Mouse (Mus musculus) MEL (cell line): ENCODE measurements around the gene Prap1. TPM values are rescaled to one million over a fixed set of nuclear protein-coding genes. Genes with fewer than 3 reads are reported as not detected.

Experiments
- DNase-seq: peaks from one replicate; pipeline ENCODE4 v3.0.0; 2011; ENCODE audit warnings: low read depth, low spot score
- H3K27ac ChIP-seq: 2 replicates; pipeline ENCODE4 v1.5.1; 2012; ENCODE audit warnings: low read depth, mild to moderate bottlenecking, control low read depth, low read length, moderate library complexity; ENCODE audit not compliant: control insufficient read depth
- H3K27me3 ChIP-seq, 2 experiments: fragments of 150-350 bp in 1 of 2; sonication (generic) in 1 of 2; 2 replicates each; pipeline ENCODE4 v1.6.1; 2012; ENCODE audit warnings: low read length in 2 of 2, mild to moderate bottlenecking in 2 of 2, improper control_type of control experiment in 1 of 2, moderate library complexity in 1 of 2; ENCODE audit not compliant: insufficient read depth in 2 of 2, control insufficient read depth in 1 of 2
- H3K36me3 ChIP-seq, 2 experiments: 2 replicates each; pipeline ENCODE4 v1.6.1; 2012 to 2014; ENCODE audit warnings: low read length in 2 of 2, improper control_type of control experiment in 1 of 2, inconsistent platforms in 1 of 2, mild to moderate bottlenecking in 1 of 2; ENCODE audit not compliant: insufficient read depth in 2 of 2, control insufficient read depth in 1 of 2
- H3K4me1 ChIP-seq, 2 experiments: fragments of 150-350 bp in 1 of 2; sonication (generic) in 1 of 2; 2 replicates each; pipeline ENCODE4 v1.6.1; 2012; ENCODE audit warnings: low read length in 2 of 2, improper control_type of control experiment in 1 of 2, mild to moderate bottlenecking in 1 of 2; ENCODE audit not compliant: insufficient read depth in 2 of 2, control insufficient read depth in 1 of 2
- H3K4me3 ChIP-seq, 2 experiments: fragments of 150-350 bp in 1 of 2; sonication (generic) in 1 of 2; 2 replicates each; pipeline ENCODE4 v1.5.1; 2012; ENCODE audit warnings: low read depth in 2 of 2, low read length in 2 of 2, mild to moderate bottlenecking in 2 of 2, moderate library complexity in 2 of 2, control low read depth in 1 of 2, improper control_type of control experiment in 1 of 2; ENCODE audit not compliant: control insufficient read depth in 1 of 2, insufficient read depth in 1 of 2
- H3K79me2 ChIP-seq: 2 replicates; pipeline ENCODE4 v1.6.1; 2012; ENCODE audit warnings: mild to moderate bottlenecking, low read length, moderate library complexity; ENCODE audit not compliant: control insufficient read depth, poor library complexity, insufficient read depth
- H3K9ac ChIP-seq: 2 replicates; pipeline ENCODE4 v1.6.1; 2012; ENCODE audit warnings: low read depth, mild to moderate bottlenecking, control low read depth, low read length, moderate library complexity; ENCODE audit not compliant: control insufficient read depth, poor library complexity, severe bottlenecking
- H3K9me3 ChIP-seq: fragments of 150-350 bp; sonication (generic); replicated peaks from 2 replicates; pipeline ENCODE4 v1.6.1; 2012; ENCODE audit warnings: mild to moderate bottlenecking, low read length, improper control_type of control experiment, moderate library complexity; ENCODE audit not compliant: insufficient read depth
- CHD2 ChIP-seq: IDR thresholded peaks from 2 replicates; pipeline ENCODE4 v1.6.1; 2011; ENCODE audit warnings: low read length, improper control_type of control experiment
- E2F4 ChIP-seq: IDR thresholded peaks from 2 replicates; pipeline ENCODE4 v1.6.1; 2011; ENCODE audit warnings: low read depth, low read length, improper control_type of control experiment, borderline replicate concordance
- ELF1 ChIP-seq: IDR thresholded peaks from 2 replicates; pipeline ENCODE4 v1.6.1; 2014; ENCODE audit warnings: low read depth, mild to moderate bottlenecking, inconsistent platforms, low read length, improper control_type of control experiment, moderate library complexity
- EP300 ChIP-seq, 2 experiments: IDR thresholded peaks; 2 replicates each; pipeline ENCODE4 v1.6.1; 2011; ENCODE audit warnings: improper control_type of control experiment in 2 of 2, low read length in 2 of 2, low read depth in 1 of 2, mild to moderate bottlenecking in 1 of 2
- HCFC1 ChIP-seq: IDR thresholded peaks from 2 replicates; pipeline ENCODE4 v1.6.1; 2012; ENCODE audit warnings: low read depth, mild to moderate bottlenecking, inconsistent platforms, low read length, improper control_type of control experiment, moderate library complexity
- JUND ChIP-seq: IDR thresholded peaks from 2 replicates; pipeline ENCODE4 v1.6.1; 2011; ENCODE audit warnings: low read depth, mild to moderate bottlenecking, improper control_type of control experiment, low read length
- MAX ChIP-seq: IDR thresholded peaks from 2 replicates; pipeline ENCODE4 v1.6.1; 2011; ENCODE audit warnings: low read length, improper control_type of control experiment
- MEF2A ChIP-seq: IDR thresholded peaks from 2 replicates; pipeline ENCODE4 v1.6.1; 2014; ENCODE audit warnings: low read depth, mild to moderate bottlenecking, inconsistent platforms, low read length, improper control_type of control experiment; ENCODE audit not compliant: poor library complexity, insufficient replicate concordance, severe bottlenecking; ENCODE audit errors: extremely low read depth
- MYC ChIP-seq: IDR thresholded peaks from 2 replicates; pipeline ENCODE4 v1.6.1; 2011; ENCODE audit warnings: low read depth, mild to moderate bottlenecking, low read length, improper control_type of control experiment, moderate library complexity
- NRF1 ChIP-seq: IDR thresholded peaks from 2 replicates; pipeline ENCODE4 v1.6.1; 2014; ENCODE audit warnings: low read depth, mild to moderate bottlenecking, inconsistent platforms, low read length, improper control_type of control experiment, moderate library complexity; ENCODE audit not compliant: poor library complexity, insufficient read depth, severe bottlenecking
- POLR2AphosphoS2 ChIP-seq: IDR thresholded peaks from 2 replicates; pipeline ENCODE4 v1.6.1; 2011; ENCODE audit warnings: low read length, improper control_type of control experiment
- POLR2AphosphoS5 ChIP-seq: IDR thresholded peaks from 2 replicates; pipeline ENCODE4 v1.6.1; 2012; ENCODE audit warnings: low read depth, borderline replicate concordance, mild to moderate bottlenecking, inconsistent platforms, low read length, moderate library complexity, mixed read lengths
- SMC3 ChIP-seq: IDR thresholded peaks from 2 replicates; pipeline ENCODE4 v1.6.1; 2011; ENCODE audit warnings: low read depth, low read length, improper control_type of control experiment
- TBP ChIP-seq: IDR thresholded peaks from 2 replicates; pipeline ENCODE4 v1.8.0; 2011; ENCODE audit warnings: low read depth, low read length, improper control_type of control experiment
- UBTF ChIP-seq: IDR thresholded peaks from 2 replicates; pipeline ENCODE4 v1.6.1; 2012; ENCODE audit warnings: low read depth, mild to moderate bottlenecking, inconsistent platforms, low read length, improper control_type of control experiment, moderate library complexity, borderline replicate concordance; ENCODE audit not compliant: insufficient read depth
- USF1 ChIP-seq: IDR thresholded peaks from 2 replicates; pipeline ENCODE4 v1.6.1; 2014; ENCODE audit warnings: low read depth, mild to moderate bottlenecking, inconsistent platforms, low read length, improper control_type of control experiment, moderate library complexity
- ZC3H11A ChIP-seq: IDR thresholded peaks from 2 replicates; pipeline ENCODE4 v1.6.1; 2012; ENCODE audit warnings: low read depth, mild to moderate bottlenecking, inconsistent platforms, low read length, improper control_type of control experiment
- ZMIZ1 ChIP-seq: IDR thresholded peaks from 2 replicates; pipeline ENCODE4 v1.6.1; 2012; ENCODE audit warnings: low read depth, mild to moderate bottlenecking, inconsistent platforms, low read length, improper control_type of control experiment, moderate library complexity
- ZNF384 ChIP-seq: IDR thresholded peaks from 2 replicates; pipeline ENCODE4 v1.6.1; 2012; ENCODE audit warnings: low read depth, mild to moderate bottlenecking, inconsistent platforms, low read length, improper control_type of control experiment
- polyA plus RNA-seq, 2 experiments: library from polyadenylated mRNA; stranded (reverse) in 1 of 2; unstranded in 1 of 2; fragments of >175 nt in 1 of 2; fragments of >200 nt in 1 of 2; gene quantifications; 2 replicates each; pipeline versions ENCODE4 v1.2.1 to v1.2.4; 2012; ENCODE audit warnings: low replicate concordance in 2 of 2, low read depth in 1 of 2; ENCODE audit not compliant: insufficient read length in 2 of 2, insufficient read depth in 1 of 2, missing spikeins in 1 of 2
- total RNA-seq: library from RNA; depleted of rRNA; stranded (reverse); fragments of 300-350 nt; gene quantifications from 2 replicates; pipeline ENCODE4 v1.2.3, GENCODE M21; 2012

Prap1 gene
- total and polyA plus RNA-seq, 3 experiments: not detected

- TF ChIP-seq POLR2AphosphoS2 (no peak), SMC3 (no peak)
- H3K4me3 ChIP-seq: no peak overlapping the region
- no peaks in the 10 kb centered on the region for H3K36me3 ChIP-seq
- 0 out of 4 replicates have a peak, but pooled peaks cover 0 to 1% of the 10 kb centered on the region in 2 experiments for H3K27me3 ChIP-seq
- H3K9me3 ChIP-seq: no peaks in the 10 kb centered on the region
- H3K79me2 ChIP-seq: no peaks in the 10 kb centered on the region
- H3K4me1 ChIP-seq: no peaks in the 10 kb centered on the region
- no peak for DNase-seq
- no peak overlapping the region for H3K9ac ChIP-seq
- no peak overlapping the region for H3K27ac ChIP-seq
These were observed 2.6 kb upstream of the Prap1 start for GRCm38 (mm10) chr7:140090601-140091000.

- no peaks in the 10 kb centered on the region for H3K27me3 ChIP-seq
- TF ChIP-seq CHD2: no peak
- TF ChIP-seq MEF2A: no peak
- no peak for TF ChIP-seq MAX
- TF ChIP-seq NRF1: no peak
- TF ChIP-seq ZNF384: no peak
- no peak for TF ChIP-seq ZC3H11A
- no peak for TF ChIP-seq EP300 (IDR thresholded peaks at IDR 0.05; ENCODE audit: low read depth in 1 of 2, low read length in 2 of 2)
- no peak for TF ChIP-seq MYC
- TF ChIP-seq UBTF: no peak
- TF ChIP-seq TBP: no peak
- no peak for TF ChIP-seq USF1
- no peak for TF ChIP-seq E2F4
- TF ChIP-seq ZMIZ1: no peak
- no peak for TF ChIP-seq JUND
- no peak for TF ChIP-seq SMC3
- TF ChIP-seq POLR2AphosphoS5: no peak
- no peak for TF ChIP-seq HCFC1
- TF ChIP-seq ELF1: no peak
- TF ChIP-seq, all 39 proteins: peak for 0
- Histone ChIP-seq H3K4me3 (no peak overlapping the region), H3K36me3 (peaks cover 0 to 7% of the 10 kb centered on the region in 2 experiments; a peak in 2 of 4 replicates), H3K9ac (no peak overlapping the region), H3K9me3 (no peaks in the 10 kb centered on the region), H3K27ac (no peak overlapping the region), H3K79me2 (no peaks in the 10 kb centered on the region), H3K4me1 (peaks cover 0 to 10% of the 10 kb centered on the region in 2 experiments; a peak in 2 of 4 replicates)
- no peak for DNase-seq
These were observed 1.8 kb downstream of the Prap1 start for GRCm38 (mm10) chr7:140094954-140095353.
